Mouse (Mus musculus) CD8-positive naive resting alpha-beta T cell, adult 2 months (primary cell): ENCODE results near the gene Cdk8.

Experiments
- DNase-seq, 2 experiments: peaks; one replicate each; pipeline ENCODE4 v3.0.0; 2022; ENCODE audit warnings: low read depth in 2 of 2, low spot score in 2 of 2

Cdk8 gene

DNA sequence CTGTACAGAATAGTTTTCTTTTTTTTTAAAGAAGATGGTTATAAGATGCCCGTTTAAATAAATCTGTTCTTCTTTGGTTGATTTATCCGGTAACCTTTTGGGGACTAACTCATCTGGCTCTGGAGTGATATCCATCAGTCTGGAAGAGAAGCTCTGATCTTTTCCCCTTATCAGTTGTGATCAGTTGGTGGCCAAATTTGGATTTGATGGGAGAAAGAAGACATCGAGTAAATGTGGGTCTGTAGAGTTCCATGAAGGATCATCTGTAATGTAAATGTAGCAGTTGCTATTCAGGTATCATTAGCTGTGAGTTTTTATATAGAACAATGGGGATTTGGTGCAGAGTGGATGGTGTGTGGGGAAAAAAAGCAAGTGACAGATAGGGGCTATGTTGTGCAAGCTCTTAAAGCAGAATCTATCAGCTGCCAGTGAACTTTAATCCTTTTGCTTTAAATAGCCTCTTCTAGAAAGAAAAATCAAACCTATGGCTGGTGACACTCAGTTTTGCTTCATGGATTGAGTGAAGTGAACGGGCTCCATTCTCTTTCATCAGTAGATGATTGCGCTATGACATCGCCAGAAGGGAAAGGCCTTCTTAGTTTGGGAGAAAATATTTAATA is 1.1 kb downstream of the Cdk8 start:
- DNase-seq: no peak

DNA sequence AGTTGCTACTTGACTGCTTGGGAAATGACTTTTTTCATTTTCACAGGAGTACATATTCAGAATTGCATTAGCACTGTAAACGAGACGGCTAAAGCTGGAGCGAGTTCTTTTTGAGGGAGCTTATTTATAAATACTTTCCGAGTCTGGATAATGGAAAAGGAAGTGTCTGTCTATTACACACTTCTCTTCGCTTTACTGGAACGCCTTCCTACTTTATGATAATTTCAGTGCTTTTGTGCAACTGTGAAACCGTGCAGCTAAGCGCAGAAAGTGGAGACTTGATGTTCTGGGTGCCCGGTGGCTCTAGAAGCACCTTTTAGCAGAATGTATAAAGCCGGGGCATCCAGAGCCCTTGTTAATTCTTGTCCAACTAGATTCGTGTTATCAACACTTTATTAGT is 1.8 kb downstream of the Cdk8 start:
- DNase-seq: no peak

DNA sequence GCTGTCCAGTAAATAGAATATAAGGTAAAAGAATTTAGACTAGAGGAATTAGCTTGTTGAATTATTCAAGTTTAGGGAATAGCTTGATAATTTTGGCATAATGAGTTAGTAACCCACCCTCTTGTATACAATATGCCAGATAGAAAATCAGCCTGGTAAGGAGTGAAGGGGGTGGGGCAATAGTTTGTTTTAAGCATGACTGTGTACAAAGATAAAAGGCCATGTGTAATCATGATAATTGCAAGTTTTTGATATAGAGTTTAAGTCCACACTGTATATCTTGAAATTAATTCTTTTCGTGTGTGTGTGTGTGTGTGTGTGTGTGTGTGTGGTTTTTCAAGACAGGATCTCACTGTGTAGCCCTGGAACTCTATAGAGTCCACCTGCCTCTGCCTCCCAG is 3.3 kb downstream of the Cdk8 start:
- DNase-seq: no peak

DNA sequence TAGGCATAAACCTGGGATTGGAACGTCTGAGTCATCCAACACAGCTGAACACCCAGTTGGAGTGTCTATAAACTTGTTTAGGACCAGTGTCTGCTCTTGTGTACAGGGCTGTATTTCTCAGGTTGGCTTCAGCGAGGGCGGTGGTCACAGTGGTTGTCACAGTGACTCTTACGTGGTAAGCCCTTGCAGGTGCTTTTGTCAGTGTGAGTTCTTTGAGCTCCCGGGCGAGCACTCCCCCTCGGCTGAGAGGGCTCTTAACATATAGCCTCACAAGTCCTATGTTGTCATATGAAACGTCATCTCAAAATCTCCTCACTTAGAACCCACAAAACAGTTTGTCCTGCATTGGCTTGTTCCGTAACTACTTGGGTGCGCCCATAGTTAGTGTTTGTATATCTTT is 7.2 kb downstream of the Cdk8 start:
- DNase-seq: no peak

DNA sequence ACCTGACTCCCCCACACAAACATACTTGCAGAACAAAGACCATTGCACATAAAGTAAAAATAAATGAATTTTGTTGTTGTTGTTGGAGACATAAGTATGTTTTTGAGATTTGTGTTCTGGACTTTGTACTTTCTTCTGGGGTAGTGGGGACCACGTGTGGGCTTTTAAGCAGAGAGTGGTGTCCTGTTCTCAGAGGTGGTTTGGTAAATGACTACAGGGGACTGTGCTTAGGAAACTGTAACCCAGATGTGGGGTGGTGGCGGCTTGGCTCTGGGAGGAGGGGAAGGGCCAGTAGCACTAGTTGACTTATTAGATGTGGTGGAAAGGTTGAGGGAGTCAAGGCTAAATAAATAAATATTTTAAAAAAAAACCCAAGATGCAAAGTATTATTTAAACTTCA is 9.7 kb downstream of the Cdk8 start:
- no peak for DNase-seq

DNA sequence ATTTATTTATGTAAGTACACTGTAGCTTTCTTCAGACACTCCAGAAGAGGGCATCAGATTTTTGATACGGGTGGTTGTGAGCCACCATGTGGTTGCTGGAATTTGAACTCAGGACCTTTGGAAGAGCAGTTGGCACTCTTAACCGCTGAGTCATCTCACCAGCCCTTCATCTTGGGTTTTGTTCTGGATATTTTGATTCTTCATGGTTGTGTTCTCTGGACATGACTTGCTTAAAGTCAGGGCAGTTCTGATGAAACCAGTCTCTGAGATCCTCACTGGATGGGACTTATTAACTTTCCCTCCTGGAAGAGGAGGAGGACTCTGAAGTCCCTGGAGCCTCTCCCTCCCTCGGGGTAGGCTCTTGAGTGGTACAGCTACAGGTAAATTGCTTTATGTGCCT is 10.2 kb downstream of the Cdk8 start:
- no peak for DNase-seq

DNA sequence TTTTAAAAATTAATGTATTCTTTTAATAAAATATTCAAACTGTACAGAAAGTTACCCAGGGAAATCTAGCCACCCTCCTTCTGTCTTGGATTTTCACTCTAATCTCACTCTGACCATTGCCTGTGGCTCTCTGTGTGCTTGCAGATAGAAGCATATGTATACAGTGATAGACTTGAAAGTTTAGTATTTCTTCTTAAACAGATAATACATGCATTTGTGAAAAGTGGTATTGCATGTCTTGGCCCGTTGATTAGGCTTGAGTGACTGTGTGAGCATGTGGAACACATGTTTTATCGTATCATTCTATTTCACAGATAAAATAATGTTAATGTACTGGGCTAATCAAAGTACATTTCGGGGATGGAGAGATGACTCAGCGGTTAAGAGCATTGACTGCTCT is 14.2 kb downstream of the Cdk8 start:
- DNase-seq: no peak

DNA sequence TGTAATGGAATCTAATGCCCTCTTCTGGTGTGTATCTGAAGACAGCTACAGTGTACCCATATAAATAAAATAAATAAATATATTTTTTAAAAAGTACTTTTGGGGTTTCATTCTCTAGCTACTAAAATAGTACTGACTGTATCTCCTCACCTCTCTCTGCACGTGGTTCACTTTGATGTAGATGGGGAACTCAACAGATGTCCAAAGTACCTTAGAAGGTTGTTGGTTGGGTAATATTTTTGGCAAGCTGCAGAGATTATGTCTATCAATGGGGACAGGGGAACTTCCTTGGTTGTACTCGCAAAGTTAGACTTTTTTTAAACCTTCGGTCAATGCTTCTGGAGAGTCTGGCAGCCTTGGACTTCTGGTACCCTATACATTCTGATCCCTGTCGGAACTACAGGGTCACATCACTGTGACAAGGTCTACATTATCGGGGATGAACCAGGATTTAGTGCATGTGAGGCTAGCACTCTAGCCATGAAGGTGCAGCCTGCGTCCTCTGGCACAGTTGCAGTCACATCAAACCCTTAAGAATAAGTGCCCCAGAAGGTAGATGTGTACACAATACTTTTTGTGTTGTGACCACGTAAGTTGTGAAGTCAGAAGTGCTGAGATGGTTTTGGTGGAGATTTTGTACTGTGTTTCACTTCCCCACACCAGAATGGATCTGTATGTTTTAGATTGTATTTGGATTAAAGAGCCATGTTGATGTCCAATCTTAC is 14.8 kb downstream of the Cdk8 start:
- DNase-seq: no peak

DNA sequence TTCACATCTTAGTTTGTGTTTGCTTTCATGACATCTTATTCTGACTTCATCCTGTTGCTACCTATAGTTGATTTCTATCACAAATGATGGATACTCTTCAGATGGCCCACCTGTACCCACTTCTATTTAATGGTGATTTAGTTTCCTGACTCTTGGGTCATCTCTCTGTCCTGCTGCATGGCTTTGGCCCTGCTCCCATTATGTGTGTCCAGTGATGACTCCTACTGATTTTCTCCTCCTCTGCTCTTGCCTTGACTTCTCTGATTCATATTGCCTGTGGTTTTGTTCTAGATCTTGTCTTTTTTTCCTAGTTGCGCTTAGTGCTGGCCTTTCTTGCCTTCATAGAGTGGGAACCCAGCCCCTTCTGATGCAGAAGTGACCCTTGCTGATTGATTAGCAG is 15.4 kb downstream of the Cdk8 start:
- DNase-seq: no peak

DNA sequence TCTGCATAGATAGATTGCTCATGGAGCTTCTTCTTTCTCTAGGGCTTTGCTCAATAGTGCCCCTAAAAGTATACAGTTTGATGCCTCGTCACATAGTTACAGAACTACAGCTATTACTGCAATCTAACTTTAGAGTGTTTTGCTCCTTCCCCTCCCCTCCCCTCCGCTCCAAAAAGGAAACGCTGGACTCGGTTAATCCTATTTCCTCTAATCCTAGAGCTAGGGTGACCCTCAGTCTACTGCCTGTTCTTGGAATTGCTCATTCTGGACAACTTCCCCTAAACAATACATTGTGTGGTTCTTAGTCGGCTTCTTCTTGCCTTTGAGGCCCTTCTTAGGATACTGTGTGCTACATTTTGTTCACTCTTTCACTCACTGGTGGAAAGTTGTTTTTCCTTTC is 16.7 kb downstream of the Cdk8 start:
- no peak for DNase-seq

DNA sequence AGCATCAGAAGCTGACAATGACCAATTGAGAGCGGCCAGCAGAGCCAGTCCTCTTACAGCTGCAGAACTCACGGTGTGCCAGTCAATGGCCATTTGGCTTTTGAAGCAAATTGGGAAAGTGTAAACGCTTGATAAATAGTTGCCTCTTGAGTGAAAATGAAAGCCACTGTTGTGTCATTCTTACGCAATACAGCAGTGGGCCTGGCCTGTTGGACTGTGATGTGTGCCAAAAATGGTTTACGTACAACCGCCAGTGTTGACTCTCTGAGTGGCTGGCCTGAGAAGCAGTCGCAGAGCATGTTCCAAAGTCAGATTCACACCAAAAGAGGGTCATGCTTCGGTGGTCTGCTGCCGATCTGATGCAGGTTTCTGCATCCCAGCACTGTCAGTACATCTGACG is 17.7 kb downstream of the Cdk8 start:
- DNase-seq: no peak

DNA sequence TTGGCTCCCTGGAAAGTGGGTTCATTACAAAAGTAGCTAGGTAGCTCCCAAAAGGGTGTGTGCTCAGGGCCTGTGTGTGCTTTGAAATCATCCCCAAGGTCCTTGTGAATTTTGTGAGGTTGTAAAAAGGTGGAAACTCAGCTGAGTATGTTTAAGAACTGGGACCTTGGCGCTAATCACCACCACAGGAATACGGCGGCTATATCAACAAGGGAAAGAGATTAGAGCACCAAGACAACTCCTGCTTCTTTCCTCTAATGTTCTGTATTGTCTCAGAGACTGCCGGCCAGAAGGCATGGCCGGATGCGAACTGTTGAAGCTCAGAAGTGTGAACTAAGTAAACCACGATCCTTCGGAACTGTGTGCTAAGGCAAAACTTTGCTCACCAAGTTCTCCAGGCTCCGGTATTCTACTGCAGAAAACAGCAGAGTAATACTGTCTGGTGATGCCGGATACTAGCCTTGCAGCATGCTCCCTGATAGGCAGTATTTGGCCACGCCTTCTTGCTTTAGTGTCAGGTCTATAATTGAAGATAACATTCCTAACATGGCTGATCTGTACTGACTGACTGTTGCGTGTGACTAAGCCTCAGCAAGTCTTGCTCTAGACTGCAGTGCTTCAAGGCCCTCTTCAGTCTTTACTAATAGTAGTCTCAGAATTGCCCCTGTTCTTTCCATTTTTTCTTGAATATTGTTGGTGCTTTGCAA is 19.5 kb downstream of the Cdk8 start:
- DNase-seq: no peak

DNA sequence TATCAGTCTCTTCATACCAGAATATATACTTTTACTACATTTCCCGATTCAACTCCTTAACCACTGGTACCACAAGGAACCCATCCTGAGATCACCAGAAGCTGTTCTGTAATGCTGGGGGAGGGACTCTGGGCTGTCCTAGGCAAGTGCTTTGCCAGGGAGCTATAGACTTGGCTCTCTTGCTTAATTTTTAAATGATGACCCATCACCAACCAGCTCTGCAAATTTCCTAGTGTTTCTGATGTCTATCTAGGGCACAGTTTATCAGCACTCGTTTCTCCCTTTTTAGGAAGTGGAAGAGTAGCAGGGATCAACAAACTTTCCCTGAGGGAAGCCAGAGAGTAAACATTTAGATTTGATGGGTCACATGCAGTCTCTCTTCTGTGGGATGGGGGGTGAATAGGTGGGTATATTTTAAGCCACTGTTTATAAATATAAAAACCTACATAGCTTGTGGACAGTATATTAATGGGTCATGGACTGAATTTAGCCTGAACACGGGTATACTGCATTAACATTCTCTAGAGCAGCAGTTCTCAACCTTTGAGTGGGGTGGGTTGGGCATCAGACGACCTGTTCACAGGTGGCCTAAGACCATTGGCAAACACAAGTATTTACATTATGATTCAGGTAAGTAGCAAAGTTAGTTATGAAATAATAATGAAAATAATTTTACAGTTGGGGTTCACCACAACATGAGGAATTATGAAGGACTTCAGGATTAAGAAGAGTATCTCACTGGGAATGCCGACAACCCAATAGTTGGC is 20.8 kb downstream of the Cdk8 start:
- DNase-seq: no peak

DNA sequence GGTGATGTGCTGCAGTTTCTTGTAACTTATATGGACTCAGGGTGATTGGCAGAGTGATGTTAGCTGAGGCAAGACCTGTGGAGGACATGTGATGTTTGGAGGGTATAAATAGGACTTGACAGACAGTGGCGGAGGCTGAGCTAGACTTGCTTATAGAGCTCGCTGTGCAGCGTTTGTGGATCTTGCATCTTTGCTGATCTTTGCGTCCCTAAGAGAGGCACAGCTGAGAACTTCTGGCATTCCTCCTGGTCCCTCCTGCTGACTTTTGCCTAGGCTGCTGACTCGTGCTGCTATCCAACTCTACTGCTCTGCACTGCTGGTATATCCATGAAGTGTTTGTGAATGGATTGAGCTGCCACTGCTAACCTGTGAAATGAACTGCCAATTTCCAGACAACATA is 22.6 kb downstream of the Cdk8 start:
- no peak for DNase-seq

DNA sequence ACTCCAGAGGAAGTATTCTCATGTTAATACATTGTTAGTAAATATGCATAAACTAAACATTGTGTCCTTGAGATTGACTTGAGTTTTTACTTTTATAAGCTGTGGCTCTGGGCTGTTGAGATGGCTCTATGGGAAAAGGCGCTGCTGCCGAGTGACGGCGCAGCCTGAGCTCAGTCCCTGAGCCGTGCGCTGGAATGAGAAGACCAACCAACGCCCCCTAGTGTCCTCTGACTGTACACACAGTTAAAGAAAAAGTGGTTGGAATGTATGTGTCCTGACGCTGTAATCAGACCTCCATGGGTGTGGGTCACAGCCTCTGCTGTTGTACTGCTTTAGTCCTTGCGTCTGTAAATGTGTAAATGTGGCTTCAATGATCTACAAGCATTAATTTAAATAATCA is 29.0 kb downstream of the Cdk8 start:
- no peak for DNase-seq

DNA sequence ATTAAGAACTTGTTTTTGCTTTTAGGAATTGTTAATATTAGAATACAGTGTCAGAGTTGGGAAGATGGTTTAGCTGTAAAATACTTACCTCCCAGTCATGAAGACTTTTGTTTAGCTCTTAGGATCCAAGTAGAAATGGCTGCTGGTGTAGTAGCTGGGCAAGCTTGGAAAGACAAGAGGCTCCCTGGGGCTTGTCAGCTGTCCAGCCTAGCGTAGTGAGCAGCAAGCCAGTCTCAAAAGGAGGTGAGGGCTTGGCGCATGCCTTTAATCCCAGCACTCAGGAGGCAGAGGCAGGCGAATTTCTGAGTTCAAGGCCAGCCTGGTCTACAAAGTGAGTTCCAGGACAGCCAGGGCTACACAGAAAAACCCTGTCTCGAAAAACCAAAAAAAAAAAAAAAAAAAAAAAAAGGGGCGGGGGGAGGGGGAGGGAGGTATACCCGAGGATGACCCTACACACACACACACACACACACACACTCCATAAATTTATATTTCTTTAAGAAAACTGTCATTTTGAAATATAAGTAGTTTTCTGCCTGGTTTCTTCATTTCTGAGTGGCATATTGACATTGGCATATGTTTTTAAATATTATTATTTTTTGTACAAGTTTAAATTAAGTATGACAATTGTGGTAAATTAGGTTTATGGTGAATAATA is 35.0 kb downstream of the Cdk8 start:
- no peak for DNase-seq

DNA sequence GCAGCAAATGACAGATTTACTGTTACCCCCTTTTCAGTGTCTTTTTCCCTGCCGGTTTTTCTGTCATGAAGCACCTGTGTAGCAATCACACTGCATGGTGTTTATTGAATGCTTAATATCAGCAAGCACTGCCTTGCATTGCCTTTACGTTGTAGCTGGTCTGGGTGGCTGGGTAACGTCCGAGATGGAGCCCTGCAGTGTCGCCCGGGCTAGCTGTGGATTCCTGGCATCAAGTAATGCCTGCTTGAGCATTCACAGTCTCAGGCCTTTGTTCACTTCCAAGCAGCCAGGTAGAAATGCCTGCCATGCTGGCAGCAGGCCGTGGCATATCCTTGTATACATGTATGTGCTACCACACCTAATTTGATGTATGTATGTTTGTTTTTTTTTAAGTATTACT is 36.7 kb downstream of the Cdk8 start:
- DNase-seq: no peak

DNA sequence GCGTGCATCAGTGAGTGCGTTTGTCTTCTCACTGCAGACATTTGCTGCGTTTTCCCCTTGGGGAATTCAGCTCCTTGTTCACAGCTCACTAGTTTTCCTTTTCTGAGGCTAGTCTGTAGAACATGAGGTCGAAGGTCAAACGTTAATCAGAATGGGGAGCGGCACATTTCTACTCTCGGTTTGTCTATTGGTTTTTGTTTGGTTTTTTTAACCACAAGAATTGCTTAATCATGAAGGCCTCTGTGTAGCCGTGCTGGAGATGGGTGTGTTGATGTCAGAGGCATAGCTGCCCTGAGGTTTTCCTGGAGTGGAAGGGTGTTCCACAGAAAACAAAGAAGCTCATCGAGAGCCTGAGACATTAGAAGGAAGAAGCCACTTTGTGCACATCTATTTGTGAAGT is 39.6 kb downstream of the Cdk8 start:
- no peak for DNase-seq

DNA sequence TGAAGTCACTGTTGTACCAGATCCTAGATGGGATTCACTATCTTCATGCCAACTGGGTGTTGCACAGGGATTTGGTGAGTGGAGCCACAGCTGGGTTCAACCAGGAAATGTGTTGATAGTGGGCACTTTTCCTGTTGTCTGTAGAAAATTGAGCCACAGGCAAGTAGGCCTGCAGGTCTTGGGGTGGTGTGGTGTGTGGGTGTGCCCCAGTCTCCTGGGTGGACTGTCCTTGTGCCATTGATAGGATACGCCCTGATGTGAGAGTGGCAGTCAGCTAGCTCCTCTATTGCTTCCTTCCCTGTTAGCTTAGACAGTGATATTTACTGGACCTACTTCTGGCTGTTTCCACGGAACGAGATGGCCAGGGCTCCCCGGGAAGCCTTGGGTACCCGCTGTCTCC is 40.6 kb downstream of the Cdk8 start:
- no peak for DNase-seq

DNA sequence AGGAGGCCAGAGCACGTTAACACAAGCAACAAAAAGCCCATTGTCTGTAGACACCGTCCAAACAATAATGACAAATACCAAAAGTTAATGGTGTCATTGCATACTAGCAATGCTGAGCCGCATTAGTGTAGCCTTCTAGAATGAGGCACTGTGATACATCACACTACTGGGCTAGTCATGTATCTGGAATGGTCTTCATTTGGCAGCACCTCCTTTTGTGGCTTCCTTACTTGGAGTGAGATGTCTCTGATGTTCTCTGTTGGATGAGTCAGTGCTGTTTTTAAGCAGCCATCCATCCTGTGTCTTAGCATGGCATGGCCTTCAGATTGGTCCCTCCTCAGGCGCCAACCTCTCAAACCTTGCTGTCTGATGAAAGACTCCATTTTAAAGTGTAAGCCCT is 42.1 kb downstream of the Cdk8 start:
- no peak for DNase-seq

DNA sequence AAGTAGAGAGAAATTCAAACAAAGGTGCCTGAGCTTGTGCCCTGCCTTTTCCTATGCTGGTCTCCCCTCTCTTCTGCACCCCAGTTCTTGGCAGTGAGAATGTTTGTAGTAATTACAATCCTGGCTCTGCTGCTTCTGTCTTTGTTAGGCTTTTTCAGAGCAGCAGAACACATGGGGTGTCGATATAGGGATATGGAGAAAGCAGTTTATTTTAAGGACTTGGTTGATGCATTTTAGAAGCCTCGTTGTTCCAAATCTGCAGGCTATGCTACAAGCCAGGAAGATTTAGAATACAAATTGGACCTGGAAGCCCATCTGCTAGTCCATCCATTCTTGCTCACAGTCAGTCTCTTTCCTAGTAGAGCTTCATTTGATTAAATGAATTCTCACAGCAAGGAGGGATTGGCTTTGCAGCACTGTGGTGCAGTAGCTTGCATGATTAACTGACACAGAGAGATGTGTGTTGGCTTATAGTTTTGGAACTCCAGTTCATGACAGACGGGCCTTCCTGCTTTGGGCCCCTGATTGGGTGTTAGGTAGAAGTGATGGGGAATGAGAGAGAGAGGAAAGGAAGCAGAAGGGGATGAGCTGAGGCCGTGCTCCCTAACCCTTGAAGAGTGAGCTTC is 43.5 kb downstream of the Cdk8 start:
- no peak for DNase-seq
